Mouse (Mus musculus) embryonic facial prominence, embryonic 12.5 days (tissue): ENCODE data around the gene Cfap69. TPM values are rescaled to one million over a fixed set of nuclear protein-coding genes. Genes with fewer than 3 reads are reported as not detected.

Source experiments
- ATAC-seq: fragments of 200-750 bp; cut with Nextera tagmentation; 2 replicates; pipeline ENCODE4 v1.8.0; 2017; ENCODE audit not compliant: insufficient number of reproducible peaks, insufficient read depth, low FRiP score, low TSS enrichment
- H3K27ac ChIP-seq: fragments of 300-500 bp; sonication (generic); 2 replicates; pipeline ENCODE4 v1.5.1; 2016; ENCODE audit warnings: mild to moderate bottlenecking
- H3K27me3 ChIP-seq: fragments of 300-500 bp; sonication (generic); 2 replicates; pipeline ENCODE4 v1.6.1; 2016; ENCODE audit warnings: mild to moderate bottlenecking, moderate library complexity
- H3K36me3 ChIP-seq: fragments of 300-500 bp; sonication (generic); 2 replicates; pipeline ENCODE4 v1.6.1; 2016; ENCODE audit warnings: mild to moderate bottlenecking
- H3K4me1 ChIP-seq: fragments of 300-500 bp; sonication (generic); 2 replicates; pipeline ENCODE4 v1.6.1; 2016
- H3K4me2 ChIP-seq: fragments of 300-500 bp; sonication (generic); replicated peaks from 2 replicates; pipeline ENCODE4 v1.6.1; 2016; ENCODE audit warnings: mild to moderate bottlenecking, moderate library complexity
- H3K4me3 ChIP-seq: fragments of 300-500 bp; sonication (generic); 2 replicates; pipeline ENCODE4 v1.5.1; 2016; ENCODE audit warnings: mild to moderate bottlenecking
- H3K9ac ChIP-seq: fragments of 300-500 bp; sonication (generic); 2 replicates; pipeline ENCODE4 v1.6.1; 2016; ENCODE audit warnings: mild to moderate bottlenecking, moderate library complexity
- H3K9me3 ChIP-seq: fragments of 300-500 bp; sonication (generic); 2 replicates; pipeline ENCODE4 v1.6.1; 2016; ENCODE audit warnings: mild to moderate bottlenecking, moderate library complexity
- WGBS: fragments of 180-500 bp; shearing (Covaris S2); methylation state at CpG from one replicate; pipeline ENCODE4 v1.1.7; 2016; 5-methylcytosine and 5-hydroxymethylcytosine counted together
- polyA plus RNA-seq: library from polyadenylated mRNA; unstranded; fragments of >200 nt; fragmentation: Nextera tagmentation; extraction: Ambion mirVana; gene quantifications from 2 replicates; pipeline ENCODE4 v1.2.1, GENCODE M21; 2016

The Cfap69 gene
- polyA plus RNA-seq, 1 experiment from 2014 or later, result 3.7 TPM

DNA sequence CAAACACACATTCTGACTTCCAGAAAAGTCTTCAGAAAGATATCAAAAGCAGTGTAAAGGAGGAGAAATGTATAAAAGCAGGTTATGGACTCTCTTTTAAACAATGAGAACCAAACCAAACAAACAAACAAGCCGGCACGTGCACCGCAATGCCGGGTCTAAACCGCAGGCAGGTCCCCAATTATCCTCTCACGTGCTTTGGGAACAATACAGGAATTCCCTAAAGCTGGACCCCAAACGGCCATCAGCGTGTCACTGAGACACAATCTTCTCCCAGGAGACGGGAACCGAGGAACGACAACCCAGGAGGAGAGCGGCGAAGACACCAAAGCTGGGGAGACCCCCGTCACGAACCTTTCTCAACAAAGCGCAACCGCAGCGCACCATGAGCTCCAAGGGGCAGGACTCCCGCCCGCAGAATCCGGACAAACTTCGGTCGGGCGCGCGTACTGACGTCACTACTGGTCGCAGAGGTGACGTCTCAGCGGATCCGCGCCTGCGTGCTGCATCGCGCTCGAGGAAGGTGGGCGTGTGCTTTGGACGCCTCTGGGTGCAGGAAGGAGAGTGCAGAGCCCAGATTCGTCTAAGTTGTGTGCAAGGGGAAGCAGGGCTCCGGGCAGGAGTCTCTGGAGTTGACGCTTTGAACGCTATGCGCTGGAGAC lies 104.8 kb downstream of the Cfap69 start, which contains the start of gene Gtpbp10:
Gene Gtpbp10 (minus strand): TSS at position 460 of the 662 bp plus-strand sequence.
- ATAC-seq, result peak; percentile 99
- WGBS, result under 1% methylated on average over 43 of the region's 43 CpGs

DNA sequence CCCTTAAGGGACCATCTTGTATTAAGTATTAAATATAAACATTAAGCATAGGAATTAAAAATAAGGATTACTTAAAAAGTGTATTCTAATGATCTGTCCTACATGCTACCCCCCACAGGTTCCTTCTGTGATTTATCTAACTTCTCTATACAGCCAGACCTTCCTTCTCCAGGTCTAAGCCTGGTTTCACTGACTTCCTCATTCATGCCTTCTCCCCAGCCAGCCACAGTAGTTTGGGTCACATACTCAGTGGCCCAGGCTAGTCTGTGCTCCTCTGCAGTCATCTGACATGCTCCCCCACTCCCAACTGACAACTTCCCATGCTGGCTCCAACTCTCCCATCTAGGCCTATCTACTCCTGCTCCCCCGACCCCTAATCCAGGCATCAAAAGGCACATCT lies 112.9 kb downstream of the Cfap69 start:
- Histone ChIP-seq H3K9ac (no peak overlapping the region), H3K27me3 (no peaks in the 10 kb centered on the region), H3K4me3 (no peak overlapping the region), H3K27ac (no peak overlapping the region), H3K36me3 (peaks cover 46% of the 10 kb centered on the region), H3K9me3 (no peaks in the 10 kb centered on the region), H3K4me1 (no peaks in the 10 kb centered on the region), H3K4me2 (no peak overlapping the region)
- ATAC-seq, result no peak
- WGBS, result 93% methylated on average over 1 of the region's 1 CpGs

More for the DNA sequence above, 104.8 kb downstream of the Cfap69 start, which contains the start of gene Gtpbp10:
- Histone ChIP-seq H3K4me1 (peaks cover 6% of the 10 kb centered on the region; the same call in 1 of the 2 replicates), H3K27ac (peak within 1 kb of the TSS; percentile 81), H3K9ac (peak within 1 kb of the TSS; percentile 63), H3K9me3 (no peaks in the 10 kb centered on the region), H3K27me3 (no peaks in the 10 kb centered on the region), H3K36me3 (peaks cover 6% of the 10 kb centered on the region), H3K4me3 (peak within 1 kb of the TSS; percentile 62), H3K4me2 (peak within 1 kb of the TSS; percentile 57)

DNA sequence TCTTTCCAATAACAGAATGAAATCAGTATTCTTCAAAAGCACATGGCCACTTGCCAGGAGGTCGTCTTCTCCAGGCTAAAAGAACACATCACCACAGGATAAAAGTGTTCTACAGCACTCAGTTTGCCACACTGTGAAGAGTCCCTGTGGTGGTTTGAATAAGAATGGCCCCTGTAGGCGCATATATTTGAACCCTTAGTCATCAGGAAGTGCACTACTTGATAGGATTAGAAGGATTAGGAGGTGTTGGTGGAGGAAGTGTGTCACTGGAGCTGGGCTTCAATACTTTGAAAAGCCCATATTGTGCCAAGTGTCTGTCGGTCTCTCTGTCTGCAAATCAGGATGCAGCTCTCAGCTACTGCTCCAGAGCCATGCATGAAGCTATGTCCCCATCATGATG lies 123.7 kb downstream of the Cfap69 start:
- ATAC-seq, result no peak
- H3K27me3 ChIP-seq, result no peaks in the 10 kb centered on the region
- H3K9ac ChIP-seq, result no peak overlapping the region
- WGBS, result 78% methylated on average over 3 of the region's 3 CpGs
- no peak overlapping the region for H3K4me3 ChIP-seq
- H3K4me1 ChIP-seq, result no peaks in the 10 kb centered on the region
- no peak overlapping the region for H3K4me2 ChIP-seq
- peaks cover 48% of the 10 kb centered on the region for H3K36me3 ChIP-seq
- no peaks in the 10 kb centered on the region for H3K9me3 ChIP-seq
- no peak overlapping the region for H3K27ac ChIP-seq

DNA sequence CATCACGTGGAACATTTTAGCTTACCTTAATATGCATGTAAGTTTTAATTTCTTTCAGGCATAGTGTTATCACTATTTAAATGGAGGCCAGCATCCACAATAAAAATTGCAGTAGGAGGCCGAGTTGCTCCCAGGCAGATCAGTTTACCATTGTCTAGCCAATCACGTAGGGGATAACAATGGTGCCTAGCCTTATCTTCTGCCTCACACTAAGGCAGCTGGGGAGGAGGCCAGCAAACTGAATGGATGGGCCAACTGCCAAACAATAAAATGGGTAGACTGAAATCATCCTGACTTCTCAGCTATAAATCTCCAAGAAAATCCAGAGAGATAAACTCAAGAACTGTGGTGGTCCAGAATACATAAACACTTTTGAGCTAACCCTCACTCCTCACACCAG lies 124.3 kb downstream of the Cfap69 start:
- no peaks in the 10 kb centered on the region for H3K9me3 ChIP-seq
- H3K4me3 ChIP-seq, result no peak overlapping the region
- H3K36me3 ChIP-seq, result peaks cover 48% of the 10 kb centered on the region
- H3K27ac ChIP-seq, result no peak overlapping the region
- 83% methylated on average over 3 of the region's 3 CpGs for WGBS
- H3K27me3 ChIP-seq, result no peaks in the 10 kb centered on the region
- H3K9ac ChIP-seq, result no peak overlapping the region
- ATAC-seq, result no peak
- no peak overlapping the region for H3K4me2 ChIP-seq
- no peaks in the 10 kb centered on the region for H3K4me1 ChIP-seq

DNA sequence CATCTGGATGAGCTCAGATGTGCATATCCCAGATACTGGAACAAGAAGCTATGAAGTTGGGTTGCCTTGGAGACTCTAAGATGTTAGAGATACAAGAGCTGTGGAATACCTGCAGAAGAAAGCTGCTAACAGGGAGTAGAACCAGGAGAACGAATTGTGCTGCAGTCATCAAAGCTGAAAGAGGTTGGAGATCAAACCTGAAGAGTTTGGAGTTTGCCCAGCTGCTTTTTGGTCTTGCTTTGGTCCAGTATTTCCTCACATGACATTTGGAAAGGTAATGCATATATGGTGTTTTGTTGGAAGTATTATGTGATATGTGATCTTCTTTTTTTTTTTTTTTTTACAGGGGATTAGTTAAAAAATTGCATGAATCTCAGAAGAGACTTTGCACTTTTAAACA lies 127.9 kb downstream of the Cfap69 start:
- Histone ChIP-seq H3K9ac (no peak overlapping the region), H3K27ac (no peak overlapping the region), H3K36me3 (peaks cover 24% of the 10 kb centered on the region), H3K9me3 (no peaks in the 10 kb centered on the region), H3K4me3 (no peak overlapping the region), H3K27me3 (no peaks in the 10 kb centered on the region), H3K4me1 (no peaks in the 10 kb centered on the region), H3K4me2 (no peak overlapping the region)
- 88% methylated on average over 1 of the region's 1 CpGs for WGBS
- no peak for ATAC-seq

DNA sequence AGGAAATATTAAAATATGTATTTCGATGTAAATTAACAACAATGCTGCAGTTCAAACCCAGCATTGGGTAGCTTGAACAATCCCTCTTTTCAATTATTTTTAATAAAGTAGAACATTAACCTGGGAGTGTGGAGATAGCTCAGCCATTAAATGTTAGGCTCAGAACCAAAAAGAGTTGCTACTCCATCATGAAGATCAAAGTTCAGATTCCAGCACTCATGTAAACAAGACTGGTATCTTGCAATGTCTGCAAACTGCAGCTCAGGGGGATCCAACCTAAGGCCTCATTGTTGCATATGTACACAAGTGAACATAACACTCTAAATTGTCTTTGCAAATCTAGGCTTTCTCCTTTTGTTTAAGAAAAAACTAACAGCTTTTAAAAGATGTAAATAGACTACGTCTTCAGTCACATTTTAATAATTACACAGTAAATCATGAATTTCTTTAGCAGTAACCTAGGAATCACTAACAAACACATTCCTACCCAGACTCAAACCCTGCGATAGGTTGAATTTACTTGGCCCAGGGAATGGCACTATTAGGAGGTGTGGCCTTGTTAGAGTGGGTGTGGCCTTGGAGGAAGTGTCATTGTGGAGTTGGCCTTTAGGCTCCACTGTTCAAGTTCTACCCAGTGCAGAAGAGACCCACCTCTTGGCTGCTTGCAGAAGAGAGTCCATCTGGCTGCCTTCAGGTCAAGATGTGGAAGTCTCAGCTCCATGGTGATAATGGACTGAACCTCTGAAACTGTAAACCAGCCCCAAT lies 130.2 kb downstream of the Cfap69 start:
- no peak for ATAC-seq
- no peak overlapping the region for H3K4me2 ChIP-seq
- H3K4me1 ChIP-seq, result no peaks in the 10 kb centered on the region

More for the DNA sequence above, 130.2 kb downstream of the Cfap69 start:
- H3K36me3 ChIP-seq, result peaks cover 12% of the 10 kb centered on the region
- H3K27ac ChIP-seq, result no peak overlapping the region
- no peak overlapping the region for H3K4me3 ChIP-seq
- 92% methylated on average over 3 of the region's 3 CpGs for WGBS
- no peaks in the 10 kb centered on the region for H3K27me3 ChIP-seq
- no peak overlapping the region for H3K9ac ChIP-seq
- no peaks in the 10 kb centered on the region for H3K9me3 ChIP-seq

Other genes starting within 250 kb of the Cfap69 start
- gene Cdk14, start 243.9 kb downstream of the Cfap69 start, polyA plus RNA-seq, result 36.1 and 37.9 TPM in 2 replicates
- not detected in 2 replicates for gene 1700015F17Rik, start 185.1 kb downstream of the Cfap69 start, polyA plus RNA-seq
- gene Cldn12, start 149.3 kb downstream of the Cfap69 start, polyA plus RNA-seq, result 27.0 and 30.0 TPM in 2 replicates
- 31.9 and 33.2 TPM in 2 replicates for gene Gtpbp10, start 104.7 kb downstream of the Cfap69 start, polyA plus RNA-seq
- gene Gm8773, start 90.4 kb downstream of the Cfap69 start, polyA plus RNA-seq, result 4.1 and 5.6 TPM in 2 replicates
- 7.3 and 7.7 TPM in 2 replicates for gene Steap2, start 30.3 kb upstream of the Cfap69 start, polyA plus RNA-seq
- 4.7 and 5.0 TPM in 2 replicates for gene Steap1, start 85.1 kb upstream of the Cfap69 start, polyA plus RNA-seq